1 mouse cellular context compared by ENCODE assay signal in genomic region chr2:32536086-32536633, GRCm38 (mm10).
TF ChIP-seq lines count a peak whose summit lies in the region.

No protein-coding gene starts in this region.

TF ChIP-seq in MEL, 35 proteins besides CTCF, POLR2A, EP300 and RAD21:
- TF ChIP-seq TBP (IDR thresholded peaks at IDR 0.05; ENCODE audit: low read depth, low read length) (no peak), UBTF (IDR thresholded peaks at IDR 0.05; ENCODE audit: borderline replicate concordance, insufficient read depth, low read depth, low read length) (no peak), MAFK (IDR thresholded peaks at IDR 0.05; ENCODE audit: borderline replicate concordance, low read depth, low read length) (no peak), USF2 (IDR thresholded peaks at IDR 0.05; ENCODE audit: borderline replicate concordance in 1 of 2, insufficient read depth in 1 of 2, low read depth in 1 of 2, low read length in 2 of 2) (no peak)
TF ChIP-seq in MEL: peak in this region for 0.
